Mouse (Mus musculus): ENCODE data around the gene Zfp420.

- TF ChIP-seq CTCF (IDR thresholded peaks at IDR 0.05; ENCODE audit: extremely low read depth, insufficient read depth, low read length) (no peak), POLR2A (IDR thresholded peaks at IDR 0.05; ENCODE audit: extremely low read depth, insufficient read depth, low read length) (no peak)
Measured at GRCm38 (mm10) chr7:29842105-29842504, 17.7 kb upstream of the Zfp420 start.
